Mouse (Mus musculus) neural tube, embryonic 11.5 days (tissue): ENCODE measurements around the gene Hcar1. TPM values are rescaled to one million over a fixed set of nuclear protein-coding genes. Genes with fewer than 3 reads are reported as not detected.

Source experiments
- ATAC-seq: fragments of 200-750 bp; cut with Nextera tagmentation; 2 replicates; pipeline ENCODE4 v1.8.0; 2017; ENCODE audit warnings: moderate number of reproducible peaks, mild to moderate bottlenecking, moderate TSS enrichment, moderate library complexity; ENCODE audit not compliant: insufficient read depth, low FRiP score, low TSS enrichment
- DNase-seq: peaks from one replicate; pipeline ENCODE4 v3.0.0-alpha.2; 2015; ENCODE audit warnings: low spot score
- H3K27ac ChIP-seq: fragments of 300-500 bp; sonication (generic); 2 replicates; pipeline ENCODE4 v1.5.1; 2014; ENCODE audit warnings: low read depth, mild to moderate bottlenecking, low read length
- H3K27me3 ChIP-seq: fragments of 300-500 bp; sonication (generic); 2 replicates; pipeline ENCODE4 v1.6.1; 2014; ENCODE audit warnings: mild to moderate bottlenecking, low read length, mixed read lengths; ENCODE audit not compliant: control insufficient read depth, insufficient read depth
- H3K36me3 ChIP-seq: fragments of 300-500 bp; sonication (generic); 2 replicates; pipeline ENCODE4 v1.6.1; 2014; ENCODE audit warnings: mild to moderate bottlenecking, low read length, moderate library complexity, mixed read lengths; ENCODE audit not compliant: control insufficient read depth, insufficient read depth
- H3K4me1 ChIP-seq: fragments of 300-500 bp; sonication (generic); 2 replicates; pipeline ENCODE4 v1.6.1; 2014; ENCODE audit warnings: low read length, mixed read lengths; ENCODE audit not compliant: control insufficient read depth, insufficient read depth
- H3K4me2 ChIP-seq: fragments of 300-500 bp; sonication (generic); 2 replicates; pipeline ENCODE4 v1.6.1; 2014; ENCODE audit warnings: low read depth, mild to moderate bottlenecking, moderate library complexity
- H3K4me3 ChIP-seq: fragments of 300-500 bp; sonication (generic); 2 replicates; pipeline ENCODE4 v1.5.1; 2014; ENCODE audit warnings: low read depth, low read length
- H3K9ac ChIP-seq: fragments of 300-500 bp; sonication (generic); 2 replicates; pipeline ENCODE4 v1.6.1; 2014; ENCODE audit warnings: mild to moderate bottlenecking, low read length
- H3K9me3 ChIP-seq: fragments of 300-500 bp; sonication (generic); 2 replicates; pipeline ENCODE4 v1.6.1; 2016; ENCODE audit warnings: low read length; ENCODE audit not compliant: control insufficient read depth
- WGBS: fragments of 180-500 bp; shearing (Covaris S2); extraction: QIAGEN DNeasy Blood & Tissue Kit; methylation state at CpG from one replicate; pipeline ENCODE4 v1.1.7; 2014; 5-methylcytosine and 5-hydroxymethylcytosine counted together
- polyA plus RNA-seq: library from polyadenylated mRNA; unstranded; fragments of >200 nt; fragmentation: Nextera tagmentation; extraction: Ambion mirVana; gene quantifications from 2 replicates; pipeline ENCODE4 v1.2.1, GENCODE M21; 2014

Hcar1 gene
- polyA plus RNA-seq, 1 experiment from 2014 or later: not detected

GRCm38 (mm10) chr5:123880778-123881177 is 958 bp upstream of the Hcar1 start:
- 74% methylated on average over 13 of the region's 14 CpGs for WGBS
- no peaks in the 10 kb centered on the region for H3K27me3 ChIP-seq

GRCm38 (mm10) chr5:123878056-123878455 is 1.8 kb downstream of the Hcar1 start:
- Histone ChIP-seq H3K27me3 (no peaks in the 10 kb centered on the region), H3K9me3 (no peaks in the 10 kb centered on the region), H3K4me3 (no peak overlapping the region), H3K4me2 (no peak overlapping the region), H3K27ac (no peak overlapping the region), H3K36me3 (no peaks in the 10 kb centered on the region), H3K9ac (no peak overlapping the region), H3K4me1 (no peaks in the 10 kb centered on the region)
- DNase-seq: no peak
- 85% methylated on average over 14 of the region's 14 CpGs for WGBS
- ATAC-seq: no peak

More at GRCm38 (mm10) chr5:123880778-123881177, 958 bp upstream of the Hcar1 start:
- Histone ChIP-seq H3K9me3 (no peaks in the 10 kb centered on the region), H3K4me2 (no peak overlapping the region), H3K27ac (no peak overlapping the region), H3K4me3 (no peak overlapping the region), H3K9ac (no peak overlapping the region), H3K36me3 (no peaks in the 10 kb centered on the region), H3K4me1 (no peaks in the 10 kb centered on the region)
- DNase-seq (no peak), ATAC-seq (no peak)

GRCm38 (mm10) chr5:123874177-123874576 is 5.6 kb downstream of the Hcar1 start:
- Histone ChIP-seq H3K9me3 (no peaks in the 10 kb centered on the region), H3K36me3 (no peaks in the 10 kb centered on the region), H3K4me1 (no peaks in the 10 kb centered on the region), H3K27ac (no peak overlapping the region), H3K9ac (no peak overlapping the region), H3K4me3 (no peak overlapping the region), H3K4me2 (no peak overlapping the region), H3K27me3 (no peaks in the 10 kb centered on the region)
- ATAC-seq: no peak
- DNase-seq: no peak
- WGBS: 88% methylated on average over 5 of the region's 5 CpGs

- WGBS: 84% methylated on average over 4 of the region's 4 CpGs
- H3K36me3 ChIP-seq: no peaks in the 10 kb centered on the region
- no peak overlapping the region for H3K27ac ChIP-seq
- H3K4me2 ChIP-seq: no peak overlapping the region
- no peak overlapping the region for H3K9ac ChIP-seq
- DNase-seq (no peak), ATAC-seq (no peak)
- no peaks in the 10 kb centered on the region for H3K9me3 ChIP-seq
- H3K4me1 ChIP-seq: no peaks in the 10 kb centered on the region
- no peak overlapping the region for H3K4me3 ChIP-seq
- H3K27me3 ChIP-seq: no peaks in the 10 kb centered on the region
These were observed 10.2 kb downstream of the Hcar1 start for GRCm38 (mm10) chr5:123869615-123870014.

DNA sequence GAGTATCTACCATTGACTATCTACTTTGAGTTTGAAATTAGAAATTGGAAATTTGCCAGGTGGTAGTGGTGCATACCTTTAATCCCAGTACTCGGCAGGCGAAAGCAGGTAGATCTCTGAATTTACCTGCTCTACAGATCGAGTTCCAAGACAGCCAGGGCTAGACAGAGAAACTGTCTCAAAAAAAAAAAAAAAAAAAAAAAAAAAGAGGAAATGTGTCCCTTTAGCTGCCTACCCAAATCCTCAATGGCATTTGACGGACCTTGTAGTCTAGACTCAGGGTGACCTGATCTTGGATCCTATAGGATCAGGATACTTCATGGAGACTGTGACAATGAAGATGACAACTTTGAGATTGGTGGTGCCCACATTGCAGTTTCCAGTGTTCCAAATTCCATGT is 13.4 kb downstream of the Hcar1 start:
- WGBS: 91% methylated on average over 4 of the region's 4 CpGs

GRCm38 (mm10) chr5:123865365-123865764 is 14.5 kb downstream of the Hcar1 start, which contains the start of gene Hcar2:
Hcar2 (minus strand) TSS chr5:123865499.
- Histone ChIP-seq H3K9ac (no peak within 1 kb of the TSS), H3K9me3 (no peaks in the 10 kb centered on the region), H3K4me2 (no peak within 1 kb of the TSS), H3K36me3 (no peaks in the 10 kb centered on the region), H3K27ac (no peak within 1 kb of the TSS), H3K4me1 (no peaks in the 10 kb centered on the region), H3K4me3 (no peak within 1 kb of the TSS), H3K27me3 (no peaks in the 10 kb centered on the region)
- ATAC-seq: no peak
- 85% methylated on average over 12 of the region's 12 CpGs for WGBS
- no peak for DNase-seq

More for the DNA sequence above, 13.4 kb downstream of the Hcar1 start:
- Histone ChIP-seq H3K9me3 (no peaks in the 10 kb centered on the region), H3K4me3 (no peak overlapping the region), H3K4me2 (no peak overlapping the region), H3K9ac (no peak overlapping the region), H3K36me3 (no peaks in the 10 kb centered on the region), H3K4me1 (no peaks in the 10 kb centered on the region), H3K27me3 (no peaks in the 10 kb centered on the region), H3K27ac (no peak overlapping the region)
- ATAC-seq: no peak
- no peak for DNase-seq

DNA sequence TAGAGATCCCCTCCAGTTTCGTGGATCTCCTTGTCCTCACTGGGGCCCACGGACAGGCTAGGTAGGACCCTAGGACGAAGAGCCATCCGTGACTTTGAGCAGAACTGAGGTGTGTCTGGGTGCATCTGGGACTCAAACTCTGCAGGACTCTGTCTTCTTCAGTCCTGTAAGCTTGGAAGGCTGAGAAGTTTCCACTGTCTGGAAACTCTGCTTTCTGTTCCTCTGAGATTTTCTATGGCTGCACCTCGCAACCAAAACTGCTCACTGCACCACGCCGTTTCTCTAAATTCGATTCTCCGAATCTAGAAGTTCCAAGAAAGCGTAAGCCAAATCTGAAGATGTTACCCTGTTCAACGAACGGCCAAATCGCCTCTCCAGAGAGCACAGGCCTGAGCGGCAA is 15.9 kb downstream of the Hcar1 start:
- H3K4me2 ChIP-seq: no peak overlapping the region
- no peak overlapping the region for H3K4me3 ChIP-seq
- H3K27ac ChIP-seq: no peak overlapping the region
- H3K9me3 ChIP-seq: no peaks in the 10 kb centered on the region
- no peaks in the 10 kb centered on the region for H3K36me3 ChIP-seq
- WGBS: 91% methylated on average over 14 of the region's 14 CpGs
- ATAC-seq (no peak), DNase-seq (no peak)
- no peak overlapping the region for H3K9ac ChIP-seq
- no peaks in the 10 kb centered on the region for H3K4me1 ChIP-seq
- no peaks in the 10 kb centered on the region for H3K27me3 ChIP-seq

DNA sequence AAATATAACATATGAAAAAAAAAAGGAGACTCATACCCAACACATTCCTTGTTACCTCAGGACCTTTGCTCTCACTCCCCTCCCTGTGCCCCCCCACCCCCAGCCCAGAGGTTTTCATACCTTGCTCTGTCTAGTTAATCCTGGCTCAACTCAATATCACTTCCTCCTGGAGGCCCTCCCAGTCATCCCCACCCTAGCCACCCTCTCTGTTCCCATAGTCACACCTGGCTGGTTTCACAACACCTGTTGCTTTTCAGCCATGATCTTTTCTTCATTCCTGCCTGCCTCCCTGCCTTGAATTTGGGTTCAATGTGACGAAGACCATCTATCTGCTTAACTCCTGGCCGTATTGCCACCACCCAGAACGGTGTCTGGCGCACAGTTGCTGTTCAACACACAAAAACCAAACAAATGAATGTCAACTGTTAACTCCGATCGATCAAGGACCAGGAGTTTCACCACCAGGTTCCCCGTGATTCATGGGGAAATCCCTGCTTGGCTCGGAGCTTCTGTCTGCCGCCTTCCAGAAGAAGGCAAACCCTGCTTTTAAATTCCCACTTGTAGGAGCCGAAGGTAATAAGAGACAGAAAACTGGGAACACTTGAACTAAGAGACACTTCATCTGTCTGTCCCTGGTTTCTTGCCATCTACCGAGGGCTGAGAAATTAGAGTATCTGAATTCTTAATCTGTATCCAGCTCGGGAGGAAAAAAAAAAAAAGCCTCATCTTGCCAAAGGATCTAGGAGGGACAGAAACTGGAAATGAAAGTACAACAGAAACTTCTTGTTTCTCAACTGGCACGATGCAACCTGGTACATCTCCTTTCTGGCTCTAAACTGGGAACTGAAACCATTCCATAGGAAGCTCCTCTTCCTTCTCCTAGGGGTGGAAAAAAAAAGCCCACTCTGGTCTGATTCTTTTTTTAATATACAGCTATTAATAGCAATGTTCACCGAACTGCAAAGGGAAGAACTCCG is 17.2 kb downstream of the Hcar1 start:
- no peak overlapping the region for H3K9ac ChIP-seq
- H3K9me3 ChIP-seq: no peaks in the 10 kb centered on the region
- no peak overlapping the region for H3K27ac ChIP-seq
- H3K27me3 ChIP-seq: no peaks in the 10 kb centered on the region
- H3K4me3 ChIP-seq: no peak overlapping the region
- no peaks in the 10 kb centered on the region for H3K4me1 ChIP-seq
- WGBS: 88% methylated on average over 15 of the region's 15 CpGs
- ATAC-seq (no peak), DNase-seq (no peak)
- H3K36me3 ChIP-seq: no peaks in the 10 kb centered on the region
- no peak overlapping the region for H3K4me2 ChIP-seq

- no peaks in the 10 kb centered on the region for H3K4me1 ChIP-seq
- H3K4me2 ChIP-seq: no peak overlapping the region
- H3K9me3 ChIP-seq: no peaks in the 10 kb centered on the region
- 87% methylated on average over 11 of the region's 11 CpGs for WGBS
- H3K9ac ChIP-seq: no peak overlapping the region
- ATAC-seq (no peak), DNase-seq (no peak)
- no peak overlapping the region for H3K27ac ChIP-seq
- no peaks in the 10 kb centered on the region for H3K36me3 ChIP-seq
- H3K4me3 ChIP-seq: no peak overlapping the region
- H3K27me3 ChIP-seq: no peaks in the 10 kb centered on the region
These were observed 21.0 kb downstream of the Hcar1 start for GRCm38 (mm10) chr5:123858798-123859197.
